Mouse (Mus musculus) megakaryocyte, adult 5-6 weeks (primary cell): ENCODE measurements around the gene Msi2. TPM values are rescaled to one million over a fixed set of nuclear protein-coding genes. Genes with fewer than 3 reads are reported as not detected.

ENCODE experiments used
- ATAC-seq: 2 replicates; pipeline ENCODE4 v1.8.0; 2016; ENCODE audit warnings: mild to moderate bottlenecking, inconsistent platforms; ENCODE audit not compliant: poor library complexity, severe bottlenecking
- total RNA-seq, 2 experiments: library from RNA; stranded (forward) in 1 of 2; stranded (reverse) in 1 of 2; fragments of 153-499, 151-499 nt in 1 of 2; fragments of 221-1000, 200-1000 nt in 1 of 2; gene quantifications; 2 replicates each; pipeline versions ENCODE4 v1.2.3 to v1.2.4; 2015 to 2017

Msi2 gene
- total RNA-seq, 2 experiments from 2014 or later = 5.3 to 14.4 TPM

- ATAC-seq = peak; percentile 22
Measured at GRCm38 (mm10) chr11:88618732-88619309, 99.5 kb downstream of the Msi2 start.

GRCm38 (mm10) chr11:88618005-88618501, 100.3 kb downstream of the Msi2 start:
- ATAC-seq = no peak

- no peak for ATAC-seq
Measured at GRCm38 (mm10) chr11:88617380-88617779, 100.9 kb downstream of the Msi2 start.

GRCm38 (mm10) chr11:88614527-88615305, 103.6 kb downstream of the Msi2 start:
- ATAC-seq = no peak

- ATAC-seq = peak; percentile 86
Measured at GRCm38 (mm10) chr11:88613771-88614526, 104.4 kb downstream of the Msi2 start.

GRCm38 (mm10) chr11:88613008-88613407, 105.3 kb downstream of the Msi2 start:
- ATAC-seq = no peak

- ATAC-seq = no peak
Measured at GRCm38 (mm10) chr11:88612141-88612540, 106.2 kb downstream of the Msi2 start.

- ATAC-seq = no peak
Measured at GRCm38 (mm10) chr11:88610809-88611208, 107.5 kb downstream of the Msi2 start.

GRCm38 (mm10) chr11:88610112-88610511, 108.2 kb downstream of the Msi2 start:
- ATAC-seq = no peak

GRCm38 (mm10) chr11:88608584-88608983, 109.7 kb downstream of the Msi2 start:
- no peak for ATAC-seq

- ATAC-seq = no peak
Measured at GRCm38 (mm10) chr11:88607725-88608383, 110.5 kb downstream of the Msi2 start.

GRCm38 (mm10) chr11:88605771-88606170, 112.5 kb downstream of the Msi2 start:
- ATAC-seq = no peak

GRCm38 (mm10) chr11:88605098-88605525, 113.2 kb downstream of the Msi2 start:
- ATAC-seq = no peak

GRCm38 (mm10) chr11:88604635-88605034, 113.7 kb downstream of the Msi2 start:
- ATAC-seq = no peak

- no peak for ATAC-seq
Measured at GRCm38 (mm10) chr11:88603366-88603765, 114.9 kb downstream of the Msi2 start.

- ATAC-seq = no peak
Measured at GRCm38 (mm10) chr11:88602471-88603120, 115.7 kb downstream of the Msi2 start.

- ATAC-seq = no peak
Measured at GRCm38 (mm10) chr11:88600194-88600593, 118.1 kb downstream of the Msi2 start.

- peak; percentile 82 for ATAC-seq
Measured at GRCm38 (mm10) chr11:88599332-88600130, 118.8 kb downstream of the Msi2 start.

- 0 out of 2 replicates have a peak, but pooled peaks have one; percentile 13 for ATAC-seq
Measured at GRCm38 (mm10) chr11:88598848-88599175, 119.5 kb downstream of the Msi2 start.
